Mouse (Mus musculus) brain, embryonic 14.5 days (tissue): ENCODE measurements around the gene Mgmt. TPM values are rescaled to one million over a fixed set of nuclear protein-coding genes. Genes with fewer than 3 reads are reported as not detected.

Experiments
- DNase-seq: peaks from one replicate; pipeline ENCODE4 v3.0.0-alpha.2; 2011; ENCODE audit warnings: low read depth
- CTCF ChIP-seq: fragments of 200-500 bp; IDR thresholded peaks from 2 replicates; pipeline ENCODE4 v1.5.1; 2012; ENCODE audit warnings: inconsistent platforms, mild to moderate bottlenecking, moderate library complexity, borderline replicate concordance; ENCODE audit not compliant: insufficient read depth, insufficient read length; ENCODE audit errors: extremely low read depth
- POLR2A ChIP-seq: fragments of 200-500 bp; IDR thresholded peaks from 2 replicates; pipeline ENCODE4 v1.6.1; 2012; ENCODE audit warnings: mild to moderate bottlenecking, inconsistent platforms, borderline replicate concordance; ENCODE audit not compliant: poor library complexity, insufficient read depth, insufficient read length, severe bottlenecking; ENCODE audit errors: extremely low read depth
- polyA plus RNA-seq: library from polyadenylated mRNA; depleted of rRNA; stranded (reverse); fragments of >200 nt; gene quantifications from 2 replicates; pipeline ENCODE4 v1.2.3, GENCODE M21; 2012

Gene Mgmt
- polyA plus RNA-seq, 1 experiment = 0.85 TPM

GRCm38 (mm10) chr7:136865876-136866275, 28.5 kb upstream of the Mgmt start:
- TF ChIP-seq POLR2A (no peak), CTCF (no peak)
- DNase-seq = no peak

DNA sequence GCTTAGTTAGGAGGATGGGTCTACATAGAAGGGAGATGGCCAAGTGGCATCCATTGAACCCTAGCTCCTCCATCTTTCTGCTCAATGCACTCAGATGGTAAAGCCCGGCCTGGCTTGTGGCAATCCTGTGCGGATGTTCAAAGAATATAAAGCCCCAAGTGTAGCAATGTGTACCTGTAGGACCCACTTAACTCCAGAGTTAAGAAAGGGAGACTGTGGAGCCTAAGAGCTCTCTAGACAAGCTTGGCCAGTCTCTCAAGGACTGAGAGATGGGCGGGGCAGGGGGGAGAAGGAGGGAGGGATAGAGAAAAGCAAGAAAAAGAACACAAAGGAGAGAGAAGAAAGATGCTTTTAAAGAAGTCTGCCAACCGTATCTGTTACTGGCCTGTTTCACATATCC, 27.9 kb upstream of the Mgmt start:
- no peak for DNase-seq
- no peak for TF ChIP-seq CTCF

DNA sequence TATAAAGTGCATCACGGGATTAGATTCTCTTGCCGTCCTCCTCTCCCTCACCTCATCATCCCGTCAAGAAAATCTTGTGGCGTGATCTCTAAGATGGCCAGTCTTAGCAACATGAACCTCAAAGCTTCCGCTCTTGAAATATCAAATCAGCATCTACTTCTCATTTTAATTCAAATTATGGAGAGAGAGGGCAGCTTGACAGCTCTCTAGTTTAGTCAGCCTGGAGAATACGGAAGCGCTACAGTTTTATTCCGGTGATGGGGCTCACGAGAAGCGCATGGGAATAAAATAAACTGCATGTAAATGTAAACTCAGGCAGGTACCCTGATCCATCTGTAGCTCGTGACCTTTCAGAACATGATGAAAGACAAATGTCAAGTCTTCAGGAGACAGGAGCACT, 22.9 kb upstream of the Mgmt start:
- TF ChIP-seq POLR2A (no peak), CTCF (no peak)
- no peak for DNase-seq

DNA sequence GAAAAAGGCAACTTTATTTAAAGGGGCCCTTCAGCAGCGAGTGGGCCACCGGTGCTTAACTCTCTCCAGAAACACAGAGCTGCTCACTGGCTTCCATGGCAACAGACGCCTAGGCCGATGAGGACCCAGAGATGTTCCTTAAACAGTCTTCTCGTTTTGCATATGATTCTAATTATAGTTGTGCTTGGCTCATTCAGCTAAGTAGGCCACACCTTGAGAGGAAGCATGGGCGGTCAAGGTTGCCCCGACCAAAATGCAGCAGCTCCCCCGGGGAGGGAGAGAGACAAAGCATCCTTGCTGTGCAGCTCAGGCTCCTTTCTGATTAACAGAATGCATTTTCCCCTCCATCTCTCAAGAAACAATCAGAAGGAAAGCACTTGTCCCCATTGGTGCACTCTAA, 22.4 kb upstream of the Mgmt start:
- TF ChIP-seq CTCF = no peak
- TF ChIP-seq POLR2A = no peak
- peak; percentile 76 for DNase-seq

- TF ChIP-seq POLR2A = no peak
- TF ChIP-seq CTCF = no peak
- DNase-seq = no peak
Observed at GRCm38 (mm10) chr7:136874396-136874795, 20.0 kb upstream of the Mgmt start.

DNA sequence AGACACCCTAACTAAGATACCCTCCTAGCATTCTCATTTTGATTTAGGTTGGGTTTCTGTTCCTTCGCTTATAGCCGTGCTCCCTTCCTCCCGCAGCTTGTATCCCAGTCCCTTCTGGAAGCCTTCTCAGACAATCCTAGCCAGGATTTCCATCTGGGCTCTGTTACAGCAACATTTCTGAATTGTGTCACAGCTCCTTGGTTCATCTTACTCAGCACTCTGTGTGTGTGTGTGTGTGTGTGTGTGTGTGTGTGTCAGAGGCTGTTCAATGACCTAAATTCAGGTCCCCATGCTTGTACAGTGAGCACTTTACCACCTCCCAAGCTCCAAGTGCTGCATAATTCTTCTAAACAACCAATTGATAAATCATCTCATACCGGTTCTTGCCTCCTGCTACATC, 14.0 kb upstream of the Mgmt start:
- TF ChIP-seq POLR2A (no peak), CTCF (no peak)
- DNase-seq = no peak

DNA sequence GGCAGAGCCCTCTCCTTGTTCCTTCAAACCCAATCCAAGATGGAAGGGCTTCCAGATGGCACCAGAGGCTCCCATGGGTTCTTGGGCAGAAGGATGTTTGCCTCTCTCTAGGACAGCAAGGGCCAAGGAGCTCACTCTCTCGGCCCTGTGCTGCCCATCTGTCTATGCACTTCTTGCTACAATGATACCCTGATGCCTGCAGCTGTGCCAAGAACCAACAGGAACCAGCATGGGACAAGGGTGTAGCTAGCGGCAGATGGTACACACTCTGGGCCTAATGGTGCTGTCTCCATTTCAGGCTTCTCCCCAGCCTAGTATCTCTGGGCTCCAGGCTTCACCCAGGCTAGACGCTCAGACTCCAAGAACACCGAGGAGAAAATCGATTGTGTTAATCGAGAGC, 6.3 kb upstream of the Mgmt start:
- DNase-seq = no peak
- TF ChIP-seq CTCF (no peak), POLR2A (no peak)

- DNase-seq = no peak
- TF ChIP-seq CTCF (no peak), POLR2A (no peak)
Observed at GRCm38 (mm10) chr7:136895356-136895755, 942 bp downstream of the Mgmt start.

- TF ChIP-seq POLR2A (no peak), CTCF (no peak)
- no peak for DNase-seq
Observed at GRCm38 (mm10) chr7:136895851-136896250, 1.4 kb downstream of the Mgmt start.

- DNase-seq = no peak
- TF ChIP-seq CTCF = no peak
- TF ChIP-seq POLR2A = no peak
Observed at GRCm38 (mm10) chr7:136897481-136897880, 3.1 kb downstream of the Mgmt start.

GRCm38 (mm10) chr7:136898005-136898404, 3.6 kb downstream of the Mgmt start:
- DNase-seq = no peak
- TF ChIP-seq POLR2A = no peak
- no peak for TF ChIP-seq CTCF

GRCm38 (mm10) chr7:136908616-136909144, 14.3 kb downstream of the Mgmt start:
- no peak for DNase-seq
- no peak for TF ChIP-seq POLR2A
- no peak for TF ChIP-seq CTCF

GRCm38 (mm10) chr7:136912901-136913300, 18.5 kb downstream of the Mgmt start:
- TF ChIP-seq CTCF = no peak
- TF ChIP-seq POLR2A = no peak
- no peak for DNase-seq
